Mouse (Mus musculus) stomach, postnatal 0 days (tissue): ENCODE data around the gene Krtap20-2.

Experiments
- CTCF ChIP-seq: IDR thresholded peaks from 2 replicates; pipeline ENCODE4 v1.5.1; 2016; ENCODE audit warnings: antibody characterized with exemption, low read depth, mild to moderate bottlenecking, moderate library complexity
- EP300 ChIP-seq: optimal IDR thresholded peaks from 2 replicates; pipeline ENCODE3; 2016; ENCODE audit warnings: antibody characterized with exemption

- no peak for TF ChIP-seq CTCF
- TF ChIP-seq EP300, result no peak
These were observed at the start of gene Krtap20-2 for GRCm38 (mm10) chr16:89205561-89205960.
